In genomic region chr4:126259523-126260160, GRCm38 (mm10) we compare ENCODE assay signal across 8 mouse cellular contexts. TPM values are rescaled to one million over a fixed set of nuclear protein-coding genes. Genes with fewer than 3 reads are reported as not detected.
DNase-seq lines count a peak whose midpoint lies in the region; ATAC-seq lines count a peak whose summit lies in the region.

No protein-coding gene starts in this region.

- DNase-seq in 3134 (ENCODE audit: extremely low read depth, insufficient read length, low spot score), result peak; percentile 81
- peak; percentile 88 for DNase-seq in NIH3T3 (ENCODE audit: low read depth)
- DNase-seq in embryonic facial prominence, embryonic 10.5 days (ENCODE audit: low spot score), result peak; percentile 90
- peak; percentile 93 for DNase-seq in lung, postnatal 36 days
- peak; percentile 80 to 81 for DNase-seq in spleen, adult 18-20 months
- DNase-seq in left cerebral cortex, postnatal 14 days (ENCODE audit: low spot score in 2 of 2), result no peak

- H3K4me3 ChIP-seq in embryonic facial prominence, embryonic 10.5 days, result peak overlapping the region; percentile 50
- peak overlapping the region; percentile 19; the same call in 1 of the 2 replicates for H3K4me3 ChIP-seq in heart, embryonic 12.5 days
- peak overlapping the region; percentile 29 for H3K4me3 ChIP-seq in kidney, embryonic 15.5 days (replicated peaks)

- H3K36me3 ChIP-seq in embryonic facial prominence, embryonic 10.5 days (replicated peaks), result no peaks in the 10 kb centered on the region
- H3K36me3 ChIP-seq in heart, embryonic 12.5 days, result no peaks in the 10 kb centered on the region
- no peaks in the 10 kb centered on the region for H3K36me3 ChIP-seq in kidney, embryonic 15.5 days

- H3K4me1 ChIP-seq in embryonic facial prominence, embryonic 10.5 days, result peaks cover 75% of the 10 kb centered on the region
- peaks cover 58% of the 10 kb centered on the region for H3K4me1 ChIP-seq in heart, embryonic 12.5 days (replicated peaks)
- peaks cover 68% of the 10 kb centered on the region for H3K4me1 ChIP-seq in kidney, embryonic 15.5 days

- WGBS in embryonic facial prominence, embryonic 10.5 days, result under 1% methylated on average over 15 of the region's 15 CpGs
- 0% methylated on average over 15 of the region's 15 CpGs for WGBS in heart, embryonic 12.5 days
- WGBS in kidney, embryonic 15.5 days, result under 1% methylated on average over 15 of the region's 15 CpGs

- ATAC-seq in heart, embryonic 12.5 days (ENCODE audit: insufficient number of reproducible peaks, low FRiP score), result peak; percentile 10
- ATAC-seq in kidney, embryonic 15.5 days (replicated peaks; ENCODE audit: low FRiP score), result peak; percentile 16; the same call in 1 of the 2 replicates

- no peaks in the 10 kb centered on the region for H3K9me3 ChIP-seq in embryonic facial prominence, embryonic 10.5 days
- H3K9me3 ChIP-seq in heart, embryonic 12.5 days (replicated peaks), result no peaks in the 10 kb centered on the region
- no peaks in the 10 kb centered on the region for H3K9me3 ChIP-seq in kidney, embryonic 15.5 days (replicated peaks)

- H3K27me3 ChIP-seq in embryonic facial prominence, embryonic 10.5 days (replicated peaks; ENCODE audit: low read depth, poor library complexity, severe bottlenecking), result no peaks in the 10 kb centered on the region
- no peaks in the 10 kb centered on the region for H3K27me3 ChIP-seq in heart, embryonic 12.5 days (replicated peaks)
- no peaks in the 10 kb centered on the region for H3K27me3 ChIP-seq in kidney, embryonic 15.5 days

- H3K4me2 ChIP-seq in heart, embryonic 12.5 days, result peak overlapping the region; percentile 60
- H3K4me2 ChIP-seq in kidney, embryonic 15.5 days, result peak overlapping the region; percentile 56

- H3K27ac ChIP-seq in embryonic facial prominence, embryonic 10.5 days (replicated peaks), result peak overlapping the region; percentile 91
- H3K27ac ChIP-seq in heart, embryonic 12.5 days (ENCODE audit: poor library complexity, severe bottlenecking), result peak overlapping the region; percentile 93
- H3K27ac ChIP-seq in kidney, embryonic 15.5 days, result peak overlapping the region; percentile 97

- intact Hi-C loops in left cerebral cortex, postnatal 14 days (cut with DNase I), result loop anchor here (5.0 kb wide), 2 partner anchors 77 to 172 kb away; no protein-coding TSS in a partner anchor

- H3K9ac ChIP-seq in heart, embryonic 12.5 days, result peak overlapping the region; percentile 40; the same call in 1 of the 2 replicates
- peak overlapping the region; percentile 29 for H3K9ac ChIP-seq in kidney, embryonic 15.5 days

RNA-seq across cellular contexts. Expression of gene Trappc3, which starts 2.5 kb away (rescaled TPM):
- 91.8 and 92.3 TPM in 2 replicates for polyA plus RNA-seq in embryonic facial prominence, embryonic 10.5 days (2016; fragmentation: Nextera tagmentation; extraction: Ambion mirVana)
- 68.0 and 68.7 TPM in 2 replicates for polyA plus RNA-seq in heart, embryonic 12.5 days (2016; fragmentation: Nextera tagmentation; extraction: Ambion mirVana)
- polyA plus RNA-seq in kidney, embryonic 15.5 days (2015; fragmentation: Nextera tagmentation; extraction: Ambion mirVana), result 106 and 111 TPM in 2 replicates
- total RNA-seq in left cerebral cortex, postnatal 14 days (2021), result 10 to 100 TPM; 82.0 to 85.4 TPM

RNA-seq across cellular contexts. Expression of gene Map7d1, which starts 3.5 kb away (rescaled TPM):
- polyA plus RNA-seq in embryonic facial prominence, embryonic 10.5 days (2016; fragmentation: Nextera tagmentation; extraction: Ambion mirVana), result 60.9 and 62.9 TPM in 2 replicates
- 73.9 and 76.4 TPM in 2 replicates for polyA plus RNA-seq in heart, embryonic 12.5 days (2016; fragmentation: Nextera tagmentation; extraction: Ambion mirVana)
- 39.6 and 40.7 TPM in 2 replicates for polyA plus RNA-seq in kidney, embryonic 15.5 days (2015; fragmentation: Nextera tagmentation; extraction: Ambion mirVana)
- 100 to 1,000 TPM; 241 to 264 TPM for total RNA-seq in left cerebral cortex, postnatal 14 days (2021)

RNA-seq across cellular contexts. Expression of gene Col8a2, which starts 27.0 kb away (rescaled TPM):
- polyA plus RNA-seq in embryonic facial prominence, embryonic 10.5 days (2016; fragmentation: Nextera tagmentation; extraction: Ambion mirVana), result 7.3 and 11.2 TPM in 2 replicates
- polyA plus RNA-seq in heart, embryonic 12.5 days (2016; fragmentation: Nextera tagmentation; extraction: Ambion mirVana), result 4.7 and 4.9 TPM in 2 replicates
- 10.6 and 15.2 TPM in 2 replicates for polyA plus RNA-seq in kidney, embryonic 15.5 days (2015; fragmentation: Nextera tagmentation; extraction: Ambion mirVana)
- total RNA-seq in left cerebral cortex, postnatal 14 days (2021), result 1 to 10 TPM; 2.9 to 3.4 TPM

RNA-seq across cellular contexts. Expression of gene Thrap3, which starts 57.1 kb away (rescaled TPM):
- 262 and 263 TPM in 2 replicates for polyA plus RNA-seq in embryonic facial prominence, embryonic 10.5 days (2016; fragmentation: Nextera tagmentation; extraction: Ambion mirVana)
- polyA plus RNA-seq in heart, embryonic 12.5 days (2016; fragmentation: Nextera tagmentation; extraction: Ambion mirVana), result 177 and 191 TPM in 2 replicates
- 219 and 230 TPM in 2 replicates for polyA plus RNA-seq in kidney, embryonic 15.5 days (2015; fragmentation: Nextera tagmentation; extraction: Ambion mirVana)
- total RNA-seq in left cerebral cortex, postnatal 14 days (2021), result 100 to 1,000 TPM; 129 to 147 TPM

Comparison
In these comparisons a context has a peak if more than half of its experiments do, and no peak if none do; other contexts are left out.
1. DNase-seq: peak in 3134 (single experiment), NIH3T3 (single experiment), embryonic facial prominence, embryonic 10.5 days (single experiment), lung, postnatal 36 days (single experiment) and spleen, adult 18-20 months (2 of 2); none in left cerebral cortex, postnatal 14 days (0 of 2).
2. Peak in every context shown above with its lines, with median percentiles within 50 percentile points of each other: H3K27ac ChIP-seq and H3K4me3 ChIP-seq.